Mouse (Mus musculus) thymus, adult 2 months (tissue): ENCODE measurements around the gene Tmem161a.

Source experiments
- CTCF ChIP-seq: fragments of 200-500 bp; IDR thresholded peaks from 2 replicates; pipeline ENCODE4 v1.5.1; 2012; ENCODE audit warnings: mild to moderate bottlenecking, control low read depth, low read length, moderate library complexity, borderline replicate concordance; ENCODE audit not compliant: control insufficient read depth, poor library complexity, insufficient read depth; ENCODE audit errors: extremely low read depth
- POLR2A ChIP-seq: fragments of 200-500 bp; IDR thresholded peaks from 2 replicates; pipeline ENCODE4 v1.6.1; 2012; ENCODE audit warnings: mild to moderate bottlenecking, low read length, control low read depth, moderate library complexity; ENCODE audit not compliant: control insufficient read depth, poor library complexity, insufficient read depth; ENCODE audit errors: extremely low read depth

- TF ChIP-seq POLR2A (no peak), CTCF (no peak)
These were observed 45.3 kb downstream of the Tmem161a start for GRCm38 (mm10) chr8:70217441-70217840.
